Mouse (Mus musculus): ENCODE measurements around the gene Nelfcd.

Nelfcd gene

DNA sequence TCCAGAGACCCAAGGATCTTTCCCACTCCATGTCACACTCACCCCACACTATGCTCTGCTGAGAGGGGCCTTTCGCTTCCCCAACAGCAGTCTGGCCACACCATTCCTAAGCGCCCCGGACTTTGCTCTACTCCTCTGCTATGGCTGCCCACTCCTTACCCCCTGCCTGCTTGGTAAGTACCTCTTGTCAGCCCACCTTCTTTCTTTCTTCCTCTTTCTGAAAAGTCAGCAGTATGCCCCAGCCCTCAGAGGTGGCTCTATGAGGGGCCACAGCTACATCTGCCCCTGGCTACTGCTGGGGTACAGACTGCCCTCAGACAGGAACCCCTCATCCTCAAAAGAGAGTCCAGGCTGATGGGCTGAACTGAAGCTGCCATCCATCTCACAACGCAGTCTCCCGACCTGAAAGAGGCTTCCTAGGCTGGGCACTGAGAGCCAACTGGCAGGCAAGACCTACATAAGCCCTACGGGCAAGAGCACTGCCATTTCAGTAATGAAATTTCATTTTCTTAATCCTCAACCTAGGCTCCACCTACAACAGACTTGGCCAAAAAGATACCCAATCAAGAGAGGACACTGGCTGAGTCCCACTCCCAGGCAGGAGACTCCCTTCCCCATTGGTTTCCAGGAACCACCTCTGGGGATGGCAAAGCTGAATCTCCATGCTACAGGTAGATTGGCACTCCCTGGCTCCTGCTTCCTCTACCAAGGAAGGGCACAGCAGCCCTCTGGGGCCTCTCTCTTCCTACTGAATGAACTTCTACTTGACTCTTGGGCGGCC, 21.5 kb downstream of the Nelfcd start:
- DNase-seq (ENCODE audit: low spot score in 2 of 2): no peak

- no peak for DNase-seq (ENCODE audit: low spot score in 2 of 2)
Measured at GRCm38 (mm10) chr2:174437697-174437982, 22.0 kb downstream of the Nelfcd start.

- DNase-seq (ENCODE audit: low spot score in 2 of 2): no peak
Measured at GRCm38 (mm10) chr2:174438181-174438580, 22.6 kb downstream of the Nelfcd start.

DNA sequence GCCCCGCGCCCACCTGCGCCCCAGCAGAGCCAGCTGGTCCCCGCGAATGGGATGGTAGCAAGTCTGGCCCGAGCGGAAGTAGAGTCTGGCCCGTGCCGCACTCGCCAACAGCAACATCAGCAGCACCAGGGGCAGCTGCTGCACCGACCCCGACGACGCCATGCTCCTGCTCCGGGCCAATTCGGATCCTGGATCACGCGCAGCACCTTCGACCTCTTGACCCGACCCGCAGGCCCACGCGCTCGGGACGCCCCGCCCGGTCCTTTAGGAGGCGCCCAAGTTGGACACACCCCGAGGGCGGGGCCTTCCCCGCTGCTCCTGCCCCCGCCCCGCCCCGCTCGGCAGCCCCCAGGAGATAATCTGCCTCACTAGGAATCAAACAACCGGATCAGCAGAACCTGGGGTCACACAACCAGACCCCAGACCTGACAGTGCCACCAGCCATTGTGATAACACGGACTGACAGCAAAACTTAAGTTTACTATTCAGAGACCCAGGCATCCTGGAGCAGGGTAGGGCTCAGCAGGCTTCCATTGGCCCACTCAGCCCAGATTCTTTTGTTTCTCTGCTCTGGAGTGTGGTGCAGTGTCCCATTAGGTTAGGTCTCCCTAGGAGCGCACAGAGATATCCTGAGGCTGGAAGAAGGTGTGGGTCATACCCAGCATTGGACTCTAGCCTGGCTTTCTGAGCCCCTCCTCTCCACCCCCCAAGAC, 23.3 kb downstream of the Nelfcd start, which contains the start of gene Ctsz:
TSS of gene Ctsz (minus strand) at position 303 of the 713 bp plus-strand sequence.
- peak in 1 of 2 experiments; percentile 8 for DNase-seq (ENCODE audit: low spot score in 2 of 2)

GRCm38 (mm10) chr2:174439450-174439838, 23.8 kb downstream of the Nelfcd start:
- DNase-seq (ENCODE audit: low spot score in 2 of 2): no peak

GRCm38 (mm10) chr2:174439961-174440360, 24.4 kb downstream of the Nelfcd start:
- no peak for DNase-seq (ENCODE audit: low spot score in 2 of 2)

- DNase-seq (ENCODE audit: low spot score in 2 of 2): no peak
Measured at GRCm38 (mm10) chr2:174441898-174442297, 26.3 kb downstream of the Nelfcd start.

DNA sequence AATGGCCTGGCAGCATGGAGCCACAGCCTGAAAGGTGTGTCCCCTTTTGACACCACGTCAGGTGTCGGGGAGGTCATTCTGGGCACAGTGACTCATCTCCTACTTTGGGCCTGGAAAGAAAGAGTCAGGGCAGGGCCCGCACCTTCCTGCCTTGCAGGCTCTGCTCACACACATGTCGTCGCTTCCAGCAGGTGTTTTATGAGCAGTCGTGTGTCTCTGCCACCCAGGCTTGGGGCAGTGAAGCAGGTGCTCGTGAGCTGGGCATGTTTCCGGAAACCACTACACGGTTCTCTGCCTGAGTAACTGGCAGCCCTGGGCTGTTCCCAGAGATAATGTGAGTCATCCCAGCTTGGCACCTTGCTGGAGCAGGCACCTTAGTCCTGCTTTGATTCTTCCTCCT, 26.9 kb downstream of the Nelfcd start:
- no peak for DNase-seq (ENCODE audit: low spot score in 2 of 2)

- no peak for DNase-seq (ENCODE audit: low spot score in 2 of 2)
Measured at GRCm38 (mm10) chr2:174443046-174443445, 27.4 kb downstream of the Nelfcd start.

GRCm38 (mm10) chr2:174444359-174444758, 28.8 kb downstream of the Nelfcd start:
- no peak for DNase-seq (ENCODE audit: low spot score in 2 of 2)

- DNase-seq (ENCODE audit: low spot score in 2 of 2): no peak
Measured at GRCm38 (mm10) chr2:174445018-174445417, 29.4 kb downstream of the Nelfcd start.

DNA sequence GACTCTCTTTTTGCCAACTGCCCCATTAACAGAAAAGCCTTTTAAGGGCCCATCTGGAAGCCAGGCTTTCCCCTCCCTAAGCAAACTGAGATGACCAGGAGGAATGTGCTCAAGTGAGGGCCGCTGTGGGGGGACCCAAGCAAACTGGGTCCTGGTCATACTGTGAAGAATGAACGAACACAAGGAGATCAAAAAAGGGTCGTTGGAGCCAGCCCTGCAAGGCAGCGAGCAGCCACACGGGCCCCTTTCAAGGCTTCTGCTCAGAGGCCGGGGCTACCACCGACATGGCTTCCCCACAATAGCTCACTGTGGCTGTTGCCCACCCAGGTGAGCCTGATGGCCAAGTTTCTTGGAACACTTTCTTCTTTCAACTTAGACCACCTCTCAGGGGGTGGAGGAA, 30.9 kb downstream of the Nelfcd start:
- no peak for DNase-seq (ENCODE audit: low spot score in 2 of 2)

DNA sequence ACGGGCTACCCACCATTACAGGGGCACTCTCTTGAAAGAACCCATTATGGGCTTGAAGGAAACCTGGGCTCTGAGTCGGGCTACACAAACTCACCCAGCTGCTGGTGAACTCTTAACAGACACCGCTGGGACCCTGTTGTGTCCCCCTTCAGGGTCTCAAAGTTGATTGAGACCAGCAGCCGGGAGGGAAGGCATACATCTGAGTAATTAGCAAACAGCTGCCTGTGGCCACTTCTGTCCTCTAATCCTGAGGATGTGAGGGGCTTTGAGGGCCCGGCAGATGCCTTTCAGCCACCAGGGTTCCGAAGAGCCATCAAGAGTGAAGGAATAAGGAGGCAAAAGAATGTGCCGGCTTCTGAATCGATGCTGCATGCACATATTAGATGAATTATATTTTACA, 31.3 kb downstream of the Nelfcd start:
- no peak for DNase-seq (ENCODE audit: low spot score in 2 of 2)

DNA sequence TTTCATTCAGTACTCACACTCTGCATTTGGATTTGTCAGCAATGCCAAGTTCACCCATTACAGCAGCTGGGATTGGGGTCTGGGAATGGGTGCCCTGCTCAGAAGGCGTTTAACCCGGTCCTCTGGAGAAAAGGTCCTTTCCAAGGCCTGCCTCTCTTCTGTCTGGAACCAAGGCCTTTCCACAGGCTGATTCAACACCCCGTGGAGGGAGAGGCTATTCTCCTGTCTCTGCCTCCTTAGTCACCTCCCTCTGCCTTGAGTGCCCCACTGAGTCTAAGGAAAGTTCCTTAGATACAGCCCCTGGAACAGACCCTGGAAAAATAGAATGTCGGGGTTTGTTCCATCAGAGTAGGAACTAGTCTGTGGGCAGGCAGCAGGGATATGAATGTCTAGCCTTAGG, 32.8 kb downstream of the Nelfcd start:
- DNase-seq (ENCODE audit: low spot score in 2 of 2): no peak

GRCm38 (mm10) chr2:174450353-174450752, 34.7 kb downstream of the Nelfcd start, which contains the start of gene Tubb1:
Gene Tubb1, plus strand, starts transcription at chr2:174450695.
- no peak for DNase-seq (ENCODE audit: low spot score in 2 of 2)

GRCm38 (mm10) chr2:174453681-174454080, 38.1 kb downstream of the Nelfcd start:
- no peak for DNase-seq (ENCODE audit: low spot score in 2 of 2)

- DNase-seq (ENCODE audit: low spot score in 2 of 2): no peak
Measured at GRCm38 (mm10) chr2:174459365-174459764, 43.8 kb downstream of the Nelfcd start.

- peak in 1 of 2 experiments; percentile 10 for DNase-seq (ENCODE audit: low spot score in 2 of 2)
Measured at GRCm38 (mm10) chr2:174463370-174463769, 47.8 kb downstream of the Nelfcd start.

DNA sequence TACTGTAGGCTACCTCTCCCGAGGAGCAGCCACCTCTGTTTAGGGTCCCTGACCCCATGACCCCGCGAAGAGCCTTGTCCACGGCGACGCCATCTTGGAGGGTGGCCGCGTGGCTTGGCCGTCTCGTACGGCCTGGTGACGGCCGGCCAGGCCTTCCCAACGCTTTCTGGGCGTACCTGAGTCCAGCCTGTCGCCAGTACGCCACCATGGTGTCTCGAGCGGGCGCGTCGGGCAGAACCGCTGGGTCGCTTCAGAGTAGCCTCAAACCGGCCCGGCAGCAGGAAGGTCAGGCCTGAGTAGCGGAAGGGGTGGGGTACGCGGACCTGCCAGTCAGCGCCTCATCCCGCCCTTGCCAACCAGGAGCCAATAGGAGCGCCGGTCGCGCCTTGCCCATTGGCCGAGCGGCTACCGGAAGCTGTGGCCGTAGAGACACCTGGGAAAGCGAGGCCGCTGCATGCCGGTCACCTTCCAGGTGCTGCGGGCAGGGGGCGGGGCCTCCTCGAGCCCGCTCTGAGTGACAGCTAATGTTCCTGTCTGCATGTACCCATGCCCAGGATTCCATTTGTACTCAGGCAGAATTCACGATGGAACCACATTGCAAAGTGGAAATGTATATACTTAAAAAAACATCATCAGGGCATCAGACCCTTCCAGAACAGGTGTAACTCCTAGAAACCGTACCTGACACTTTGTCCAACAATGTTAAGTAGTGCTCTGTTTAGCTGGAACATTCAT, 48.4 kb downstream of the Nelfcd start, which contains the start of gene Atp5e:
TSS of gene Atp5e (minus strand) at position 317 of the 735 bp plus-strand sequence.
- DNase-seq (ENCODE audit: low spot score in 2 of 2): peak; percentile 87 to 95

DNA sequence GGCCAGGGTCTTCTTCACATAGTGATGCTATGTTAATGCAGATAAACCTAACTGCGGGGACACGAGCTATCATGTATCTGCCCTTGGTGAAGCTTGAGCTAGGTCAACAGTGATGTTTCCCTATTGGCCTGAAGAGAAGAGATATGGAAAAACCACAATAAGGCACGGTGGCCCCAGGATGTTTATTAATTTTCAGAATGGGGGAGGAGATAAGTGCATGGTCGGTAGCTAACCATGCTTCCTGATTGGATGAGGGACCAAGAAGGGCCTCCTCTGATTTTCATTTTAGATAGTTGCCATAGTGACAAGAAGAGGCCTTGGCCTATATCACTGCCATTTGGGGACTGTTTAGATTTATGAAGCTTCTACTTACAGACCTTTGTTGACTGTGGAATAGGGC, 54.7 kb downstream of the Nelfcd start:
- no peak for DNase-seq (ENCODE audit: low spot score in 2 of 2)

DNA sequence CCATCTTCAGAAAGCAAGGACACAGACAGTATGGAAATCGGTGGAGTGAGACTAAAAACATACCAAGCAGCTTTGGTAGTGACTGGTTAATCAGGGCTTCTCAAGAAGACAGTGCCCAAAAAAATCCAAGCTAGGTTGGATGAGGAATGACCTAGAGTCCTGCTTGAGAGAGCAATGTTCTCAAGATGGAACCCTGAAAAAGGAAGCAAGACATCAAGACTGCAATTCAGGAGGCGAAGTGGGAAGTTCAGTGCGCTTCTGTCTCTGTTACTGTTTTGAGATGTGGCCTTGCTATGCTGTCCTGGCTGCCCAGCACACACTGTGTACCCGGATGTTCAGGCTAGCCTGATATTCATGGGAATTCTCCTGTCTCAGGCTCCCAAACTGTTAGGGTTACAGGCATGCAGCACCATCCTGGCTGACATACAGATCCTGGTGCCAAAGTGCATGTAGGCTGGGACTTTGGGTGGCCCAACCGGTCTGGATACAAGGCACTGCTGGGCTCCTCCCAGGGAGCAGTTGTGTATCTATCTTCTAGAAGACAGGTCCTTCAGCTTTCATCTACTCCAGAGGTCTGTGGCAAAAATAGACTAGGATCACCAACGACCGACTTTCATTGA, 55.3 kb downstream of the Nelfcd start:
- no peak for DNase-seq (ENCODE audit: low spot score in 2 of 2)

DNA sequence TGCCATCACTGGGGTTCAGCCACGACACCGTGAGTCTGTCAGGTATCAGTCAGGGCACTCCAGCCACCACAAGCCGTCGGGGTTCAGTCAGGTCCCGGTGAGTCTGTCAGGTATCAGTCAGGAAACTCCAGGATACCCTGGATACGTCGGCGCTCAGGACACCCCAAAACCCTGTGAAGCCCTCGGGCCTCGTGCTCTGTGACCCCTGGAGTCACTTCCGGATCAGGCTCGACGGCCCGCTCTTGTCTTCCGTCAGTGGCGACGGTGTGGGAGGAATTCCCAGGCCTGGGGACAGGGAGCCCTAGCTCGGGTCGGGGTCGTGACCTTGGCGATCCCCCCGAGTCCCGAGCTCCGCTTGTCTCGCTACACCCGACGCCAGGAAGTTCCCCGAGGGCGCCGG, 56.8 kb downstream of the Nelfcd start:
- DNase-seq (ENCODE audit: low spot score in 2 of 2): no peak

Measured in frontal cortex, postnatal 25 days (tissue).